Mouse (Mus musculus) forelimb bud, embryonic 11.5 days (tissue): Measurements from ENCODE around the gene Itgb3bp.

Source experiments
- DNase-seq: peaks from one replicate; pipeline ENCODE4 v3.0.0-alpha.2; 2012; ENCODE audit warnings: low read depth, low spot score

Itgb3bp gene

GRCm38 (mm10) chr4:99929613-99930517 lies at the start of gene Itgb3bp:
Itgb3bp (minus strand) TSS chr4:99929813.
- DNase-seq = peak; percentile 53

GRCm38 (mm10) chr4:99979326-99979725 lies 49.7 kb upstream of the Itgb3bp start:
- no peak for DNase-seq

- no peak for DNase-seq
These were observed 44.8 kb upstream of the Itgb3bp start for GRCm38 (mm10) chr4:99974375-99974774.

- DNase-seq = no peak
These were observed 44.3 kb upstream of the Itgb3bp start for GRCm38 (mm10) chr4:99973931-99974330.

- no peak for DNase-seq
These were observed 43.3 kb upstream of the Itgb3bp start for GRCm38 (mm10) chr4:99972886-99973285.

- DNase-seq = no peak
These were observed 40.5 kb upstream of the Itgb3bp start for GRCm38 (mm10) chr4:99970097-99970496.

- peak; percentile 31 for DNase-seq
These were observed 39.7 kb upstream of the Itgb3bp start for GRCm38 (mm10) chr4:99969328-99969727.

- DNase-seq = peak; percentile 59
These were observed 36.9 kb upstream of the Itgb3bp start for GRCm38 (mm10) chr4:99966555-99966954.

- no peak for DNase-seq
These were observed 29.7 kb upstream of the Itgb3bp start for GRCm38 (mm10) chr4:99959308-99959707.

- no peak for DNase-seq
These were observed 28.6 kb upstream of the Itgb3bp start for GRCm38 (mm10) chr4:99958084-99958815.

- no peak for DNase-seq
These were observed 27.6 kb upstream of the Itgb3bp start for GRCm38 (mm10) chr4:99957186-99957585.

- no peak for DNase-seq
These were observed 25.8 kb upstream of the Itgb3bp start for GRCm38 (mm10) chr4:99955396-99955795.

GRCm38 (mm10) chr4:99953904-99954303 lies 24.3 kb upstream of the Itgb3bp start:
- DNase-seq = no peak

GRCm38 (mm10) chr4:99947896-99948295 lies 18.3 kb upstream of the Itgb3bp start:
- no peak for DNase-seq

GRCm38 (mm10) chr4:99947192-99947591 lies 17.6 kb upstream of the Itgb3bp start:
- peak; percentile 35 for DNase-seq

GRCm38 (mm10) chr4:99946516-99946915 lies 16.9 kb upstream of the Itgb3bp start:
- DNase-seq = no peak

- no peak for DNase-seq
These were observed 15.4 kb upstream of the Itgb3bp start for GRCm38 (mm10) chr4:99945011-99945410.

GRCm38 (mm10) chr4:99944606-99945005 lies 15.0 kb upstream of the Itgb3bp start:
- no peak for DNase-seq

- no peak for DNase-seq
These were observed 12.2 kb upstream of the Itgb3bp start for GRCm38 (mm10) chr4:99941655-99942414.

GRCm38 (mm10) chr4:99939711-99940505 lies 10.3 kb upstream of the Itgb3bp start:
- no peak for DNase-seq

- no peak for DNase-seq
These were observed 6.7 kb upstream of the Itgb3bp start for GRCm38 (mm10) chr4:99936278-99936677.
